In genomic region chr5:140736166-140736565, GRCm38 (mm10) we compare ENCODE assay signal across 9 mouse cellular contexts. TPM values are rescaled to one million over a fixed set of nuclear protein-coding genes. Genes with fewer than 3 reads are reported as not detected.
DNase-seq lines count a peak whose midpoint lies in the region; ATAC-seq and TF ChIP-seq lines count a peak whose summit lies in the region.
"Had no signal": no experiment of that assay in that cellular context is flagged by ENCODE, and none has a peak within 500 bp of the region (broad histone marks: within the 10 kb centered on the region; RNA-seq: fewer than 3 reads in every experiment).

No protein-coding gene starts in this region.

- no peak overlapping the region for H3K9ac ChIP-seq in kidney, postnatal 0 days (ENCODE audit: low read depth, low read length)
- H3K9ac ChIP-seq in liver, embryonic 16.5 days (ENCODE audit: low read depth, low read length) = no peak overlapping the region; the same call in 1 of the 2 replicates

- WGBS in kidney, postnatal 0 days = 19% methylated on average over 13 of the region's 13 CpGs
- 18% methylated on average over 13 of the region's 13 CpGs for WGBS in embryonic facial prominence, embryonic 10.5 days
- WGBS in liver, embryonic 16.5 days (ENCODE audit: insufficient replicate concordance) = 8% methylated on average over 8 of the region's 13 CpGs

- H3K36me3 ChIP-seq in kidney, postnatal 0 days (ENCODE audit: insufficient read depth, low read length) = no peaks in the 10 kb centered on the region
- no peaks in the 10 kb centered on the region for H3K36me3 ChIP-seq in embryonic facial prominence, embryonic 10.5 days (replicated peaks)
- no peaks in the 10 kb centered on the region for H3K36me3 ChIP-seq in liver, embryonic 16.5 days (ENCODE audit: control insufficient read depth, insufficient read depth)

- H3K4me1 ChIP-seq in kidney, postnatal 0 days (replicated peaks; ENCODE audit: insufficient read depth, low read length) = peaks cover 13% of the 10 kb centered on the region
- peaks cover 22% of the 10 kb centered on the region for H3K4me1 ChIP-seq in embryonic facial prominence, embryonic 10.5 days
- peaks cover 5% of the 10 kb centered on the region for H3K4me1 ChIP-seq in liver, embryonic 16.5 days (ENCODE audit: control insufficient read depth, low read depth, low read length)

- H3K27ac ChIP-seq in kidney, postnatal 0 days = no peak overlapping the region
- H3K27ac ChIP-seq in embryonic facial prominence, embryonic 10.5 days (replicated peaks) = no peak overlapping the region
- H3K27ac ChIP-seq in liver, embryonic 16.5 days (ENCODE audit: low read length) = no peak overlapping the region

- no peaks in the 10 kb centered on the region for H3K27me3 ChIP-seq in kidney, postnatal 0 days (ENCODE audit: insufficient read depth, low read length)
- peaks cover 46% of the 10 kb centered on the region for H3K27me3 ChIP-seq in embryonic facial prominence, embryonic 10.5 days (replicated peaks; ENCODE audit: low read depth, poor library complexity, severe bottlenecking)
- H3K27me3 ChIP-seq in liver, embryonic 16.5 days (ENCODE audit: control insufficient read depth, insufficient read depth, low read depth, low read length) = peaks cover 30% of the 10 kb centered on the region

- no peak for TF ChIP-seq CTCF in kidney, postnatal 0 days (IDR thresholded peaks at IDR 0.05; ENCODE audit: low read depth)

- 0 out of 2 replicates have a peak, but pooled peaks have one; percentile 2 for ATAC-seq in kidney, postnatal 0 days (replicated peaks; ENCODE audit: low FRiP score, low read depth)
- no peak for ATAC-seq in liver, embryonic 16.5 days (ENCODE audit: low read depth)

- DNase-seq in kidney, postnatal 0 days (ENCODE audit: low spot score) = peak; percentile 20
- DNase-seq in kidney, adult 11 months = no peak
- DNase-seq in ES-CJ7 (ENCODE audit: low read depth, low spot score) = peak; percentile 54
- peak; percentile 19 for DNase-seq in embryonic facial prominence, embryonic 10.5 days (ENCODE audit: low spot score)
- no peak for DNase-seq in layer of hippocampus, adult 11-12 months (ENCODE audit: low spot score)
- no peak for DNase-seq in right cerebral cortex, postnatal 25 days
- DNase-seq in layer of hippocampus, adult 9-11 months = no peak

- peak overlapping the region; percentile 57 for H3K4me2 ChIP-seq in kidney, postnatal 0 days (ENCODE audit: low read length)
- peak overlapping the region; percentile 53 for H3K4me2 ChIP-seq in liver, embryonic 16.5 days (ENCODE audit: low read depth, low read length)

- peak overlapping the region; percentile 21; the same call in 1 of the 2 replicates for H3K4me3 ChIP-seq in kidney, postnatal 0 days (replicated peaks; ENCODE audit: low read depth, low read length)
- H3K4me3 ChIP-seq in embryonic facial prominence, embryonic 10.5 days = peak overlapping the region; percentile 56
- H3K4me3 ChIP-seq in liver, embryonic 16.5 days (ENCODE audit: low read depth, low read length) = peak overlapping the region; percentile 44; the same call in 1 of the 2 replicates
- H3K4me3 ChIP-seq: myocyte had no signal

- H3K9me3 ChIP-seq in kidney, postnatal 0 days (replicated peaks; ENCODE audit: low read length) = no peaks in the 10 kb centered on the region
- 0 out of 2 replicates have a peak, but pooled peaks cover 4% of the 10 kb centered on the region for H3K9me3 ChIP-seq in embryonic facial prominence, embryonic 10.5 days
- H3K9me3 ChIP-seq in liver, embryonic 16.5 days (replicated peaks; ENCODE audit: control insufficient read depth, low read length) = no peaks in the 10 kb centered on the region

RNA-seq across cellular contexts. Expression of gene Amz1, which starts 12.2 kb away (rescaled TPM):
- 1.8 and 2.0 TPM in 2 replicates for polyA plus RNA-seq in kidney, postnatal 0 days (2015; fragmentation: Nextera tagmentation; extraction: Ambion mirVana)
- 0.79 and 0.82 TPM in 2 replicates for polyA plus RNA-seq in embryonic facial prominence, embryonic 10.5 days (2016; fragmentation: Nextera tagmentation; extraction: Ambion mirVana)
- 1.8 TPM in 2 replicates for polyA plus RNA-seq in liver, embryonic 16.5 days (2015; fragmentation: Nextera tagmentation; extraction: Ambion mirVana)

RNA-seq across cellular contexts. Expression of gene Brat1, which starts 31.4 kb away (rescaled TPM):
- polyA plus RNA-seq in kidney, postnatal 0 days (2015; fragmentation: Nextera tagmentation; extraction: Ambion mirVana) = 16.7 and 18.3 TPM in 2 replicates
- 22.8 and 24.9 TPM in 2 replicates for polyA plus RNA-seq in embryonic facial prominence, embryonic 10.5 days (2016; fragmentation: Nextera tagmentation; extraction: Ambion mirVana)
- polyA plus RNA-seq in liver, embryonic 16.5 days (2015; fragmentation: Nextera tagmentation; extraction: Ambion mirVana) = 7.2 and 7.8 TPM in 2 replicates

RNA-seq across cellular contexts. Expression of gene Iqce, which starts 34.0 kb away (rescaled TPM):
- 18.7 and 19.7 TPM in 2 replicates for polyA plus RNA-seq in kidney, postnatal 0 days (2015; fragmentation: Nextera tagmentation; extraction: Ambion mirVana)
- 27.4 and 28.2 TPM in 2 replicates for polyA plus RNA-seq in embryonic facial prominence, embryonic 10.5 days (2016; fragmentation: Nextera tagmentation; extraction: Ambion mirVana)
- 4.1 and 5.2 TPM in 2 replicates for polyA plus RNA-seq in liver, embryonic 16.5 days (2015; fragmentation: Nextera tagmentation; extraction: Ambion mirVana)

Comparison
In these comparisons a context has a peak if more than half of its experiments do, and no peak if none do; other contexts are left out.
1. DNase-seq: peak in kidney, postnatal 0 days (single experiment), ES-CJ7 (single experiment) and embryonic facial prominence, embryonic 10.5 days (single experiment); none in kidney, adult 11 months (single experiment), layer of hippocampus, adult 11-12 months (single experiment), right cerebral cortex, postnatal 25 days (single experiment) and layer of hippocampus, adult 9-11 months (single experiment).
2. Peak in every context shown above with its lines, with median percentiles within 50 percentile points of each other: H3K4me3 ChIP-seq.